Mouse (Mus musculus) heart, postnatal 0 days (tissue): ENCODE results near the gene Psmc5. TPM values are rescaled to one million over a fixed set of nuclear protein-coding genes. Genes with fewer than 3 reads are reported as not detected.

ENCODE experiments used
- ATAC-seq: fragments of 200-750 bp; cut with Nextera tagmentation; 2 replicates; pipeline ENCODE4 v1.8.0; 2017; ENCODE audit warnings: low read depth, moderate number of reproducible peaks, moderate library complexity; ENCODE audit not compliant: insufficient read depth
- DNase-seq: peaks from one replicate; pipeline ENCODE4 v3.0.0-alpha.2; 2016; ENCODE audit warnings: low spot score
- H3K27ac ChIP-seq: fragments of 300-500 bp; sonication (generic); 2 replicates; pipeline ENCODE4 v1.5.1; 2014; ENCODE audit warnings: low read depth, mild to moderate bottlenecking
- H3K27me3 ChIP-seq: fragments of 300-500 bp; sonication (generic); 2 replicates; pipeline ENCODE4 v1.6.1; 2014; ENCODE audit warnings: low read length, mixed read lengths; ENCODE audit not compliant: control insufficient read depth, insufficient read depth
- H3K36me3 ChIP-seq: fragments of 300-500 bp; sonication (generic); replicated peaks from 2 replicates; pipeline ENCODE4 v1.6.1; 2014; ENCODE audit warnings: low read length, mixed read lengths; ENCODE audit not compliant: control insufficient read depth, insufficient read depth
- H3K4me1 ChIP-seq: fragments of 300-500 bp; sonication (generic); 2 replicates; pipeline ENCODE4 v1.6.1; 2014; ENCODE audit warnings: antibody characterized with exemption; ENCODE audit not compliant: control insufficient read depth, insufficient read depth
- H3K4me2 ChIP-seq: fragments of 300-500 bp; sonication (generic); 2 replicates; pipeline ENCODE4 v1.6.1; 2014; ENCODE audit warnings: low read depth, mild to moderate bottlenecking, low read length, moderate library complexity
- H3K4me3 ChIP-seq: fragments of 300-500 bp; sonication (generic); 2 replicates; pipeline ENCODE4 v1.5.1; 2014; ENCODE audit warnings: low read depth, low read length
- H3K9ac ChIP-seq: fragments of 300-500 bp; sonication (generic); replicated peaks from 2 replicates; pipeline ENCODE4 v1.6.1; 2014; ENCODE audit warnings: low read depth, low read length, mixed read lengths
- H3K9me3 ChIP-seq: fragments of 300-500 bp; sonication (generic); replicated peaks from 2 replicates; pipeline ENCODE4 v1.6.1; 2016; ENCODE audit warnings: low read length; ENCODE audit not compliant: control insufficient read depth
- CTCF ChIP-seq: IDR thresholded peaks from 2 replicates; pipeline ENCODE4 v1.5.1; 2016; ENCODE audit warnings: antibody characterized with exemption, control low read depth, low read depth
- EP300 ChIP-seq: IDR thresholded peaks from 2 replicates; pipeline ENCODE4 v1.6.1; 2016; ENCODE audit warnings: antibody characterized with exemption, low read depth
- WGBS: fragments of 180-500 bp; shearing (Covaris S2); extraction: QIAGEN DNeasy Blood & Tissue Kit; methylation state at CpG from one replicate; pipeline ENCODE4 v1.1.7; 2014; 5-methylcytosine and 5-hydroxymethylcytosine counted together
- polyA plus RNA-seq: library from polyadenylated mRNA; unstranded; fragments of >200 nt; fragmentation: Nextera tagmentation; extraction: Ambion mirVana; gene quantifications from 2 replicates; pipeline ENCODE4 v1.2.1, GENCODE M21; 2015
- total RNA-seq: library from RNA; depleted of rRNA; stranded (reverse); fragments of >200 nt; gene quantifications from 2 replicates; pipeline ENCODE4 v1.2.3, GENCODE M21; 2014; ENCODE audit warnings: low replicate concordance

The Psmc5 gene
- total and polyA plus RNA-seq, 2 experiments from 2014 or later: 50.8 to 208 TPM

DNA sequence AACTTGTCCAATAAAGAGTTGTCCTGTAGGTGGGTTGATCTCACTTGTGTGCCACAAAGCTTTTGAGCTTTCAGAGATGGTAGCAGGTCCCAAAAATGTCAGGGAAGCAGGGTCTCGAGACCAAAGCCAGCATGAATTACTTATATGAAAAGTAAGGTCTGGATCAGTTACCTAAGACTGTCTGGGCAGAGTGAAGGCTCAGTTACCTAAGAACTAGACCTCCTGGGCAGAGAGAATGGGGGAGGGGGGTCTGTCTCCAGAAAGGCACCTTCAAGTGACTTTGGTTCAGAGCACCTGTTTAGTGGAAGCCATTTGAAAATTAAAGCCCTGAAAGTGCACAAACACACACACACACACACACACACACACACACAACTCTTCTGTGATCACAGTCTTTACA is 18.4 kb downstream of the Psmc5 start:
- H3K27me3 ChIP-seq: 0 out of 2 replicates have a peak, but pooled peaks cover 4% of the 10 kb centered on the region
- H3K4me1 ChIP-seq: peaks cover 31% of the 10 kb centered on the region
- ATAC-seq (no peak), DNase-seq (no peak)
- no peaks in the 10 kb centered on the region for H3K36me3 ChIP-seq
- no peaks in the 10 kb centered on the region for H3K9me3 ChIP-seq
- H3K27ac ChIP-seq: no peak overlapping the region
- no peak overlapping the region for H3K4me2 ChIP-seq
- no peak overlapping the region for H3K4me3 ChIP-seq
- TF ChIP-seq CTCF (no peak), EP300 (no peak)
- H3K9ac ChIP-seq: no peak overlapping the region
- WGBS: 82% methylated on average over 1 of the region's 1 CpGs

DNA sequence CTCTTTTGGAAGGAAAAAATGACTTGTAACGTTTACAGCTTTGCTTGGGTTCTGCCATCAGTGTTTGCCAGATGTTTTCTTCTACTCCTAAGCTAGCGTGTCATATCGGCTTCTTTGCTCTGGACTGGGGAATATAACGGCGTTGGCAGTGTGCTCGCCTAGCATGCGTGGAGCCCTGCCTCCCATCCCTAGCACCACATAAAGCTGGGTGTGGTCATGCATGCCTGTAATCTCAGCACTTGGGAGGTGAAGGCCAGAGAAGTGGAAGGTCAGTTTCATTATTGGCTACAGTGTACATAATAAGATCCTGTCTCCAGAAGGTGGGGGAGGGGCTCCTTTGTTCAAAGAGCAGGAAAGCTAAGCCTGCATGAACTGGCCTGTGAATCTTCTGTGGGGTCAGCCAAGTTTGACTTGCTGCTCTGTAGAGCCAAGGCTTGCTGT is 19.0 kb downstream of the Psmc5 start:
- Histone ChIP-seq H3K4me2 (no peak overlapping the region), H3K27ac (peak overlapping the region; percentile 30; the same call in 1 of the 2 replicates), H3K36me3 (no peaks in the 10 kb centered on the region), H3K27me3 (0 out of 2 replicates have a peak, but pooled peaks cover 4% of the 10 kb centered on the region), H3K4me3 (no peak overlapping the region), H3K9me3 (no peaks in the 10 kb centered on the region), H3K4me1 (peaks cover 31% of the 10 kb centered on the region), H3K9ac (no peak overlapping the region)
- ATAC-seq (no peak), DNase-seq (peak; percentile 13)
- TF ChIP-seq CTCF (no peak), EP300 (no peak)
- WGBS: 67% methylated on average over 7 of the region's 7 CpGs

DNA sequence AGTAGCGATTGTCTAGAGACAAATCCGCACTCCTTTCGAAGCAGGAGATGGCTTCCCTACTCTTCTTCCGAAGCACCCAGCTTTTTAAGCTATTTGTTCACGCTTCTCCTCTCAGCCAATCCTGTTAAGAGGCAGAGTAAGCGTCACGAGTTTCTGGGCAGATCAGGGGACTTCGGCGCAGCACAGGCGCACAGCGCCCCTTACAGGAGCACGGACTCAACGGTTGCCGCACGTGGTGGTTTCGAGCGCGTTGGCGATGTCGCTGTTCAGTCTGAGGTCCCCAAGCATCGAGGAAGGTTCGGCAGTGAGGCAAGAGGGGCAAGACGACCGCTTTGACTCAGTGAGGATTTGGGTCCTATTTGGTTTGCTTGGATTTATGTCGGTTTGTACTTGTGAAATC is 20.5 kb downstream of the Psmc5 start, which contains the start of gene Tcam1:
TSS of gene Tcam1 (plus strand) at position 219 of the 400 bp plus-strand sequence.
- H3K36me3 ChIP-seq: no peaks in the 10 kb centered on the region
- H3K4me1 ChIP-seq: peaks cover 21% of the 10 kb centered on the region; the same call in 1 of the 2 replicates
- H3K9me3 ChIP-seq: no peaks in the 10 kb centered on the region
- H3K4me2 ChIP-seq: no peak within 1 kb of the TSS
- DNase-seq: peak; percentile 94
- H3K27ac ChIP-seq: no peak within 1 kb of the TSS
- 5% methylated on average over 25 of the region's 25 CpGs for WGBS
- no peak within 1 kb of the TSS for H3K9ac ChIP-seq
- H3K4me3 ChIP-seq: no peak within 1 kb of the TSS
- ATAC-seq: peak; percentile 49; the same call in 1 of the 2 replicates
- 0 out of 2 replicates have a peak, but pooled peaks cover 4% of the 10 kb centered on the region for H3K27me3 ChIP-seq
- no peak for TF ChIP-seq EP300
- peak; percentile 75 for TF ChIP-seq CTCF

DNA sequence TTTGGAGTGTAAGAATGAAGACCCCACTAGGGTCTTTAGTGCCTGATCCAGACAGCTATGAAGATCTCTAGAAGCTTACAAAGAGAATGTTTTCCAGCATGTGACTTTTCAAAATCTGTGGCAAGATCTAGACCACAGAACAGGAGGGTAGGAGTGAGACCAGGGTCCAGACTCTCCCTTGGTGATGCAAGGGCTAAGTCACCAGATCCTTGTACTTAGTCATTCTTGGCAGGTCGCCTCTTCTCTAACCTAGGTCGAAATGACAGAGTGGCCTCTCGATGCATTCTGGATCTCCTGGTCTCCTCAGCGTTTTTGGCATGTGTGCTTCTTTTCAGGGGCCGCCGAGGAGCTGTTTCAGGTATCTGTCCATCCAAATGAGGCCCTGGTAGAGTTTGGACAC is 26.5 kb downstream of the Psmc5 start:
- DNase-seq (no peak), ATAC-seq (no peak)
- Histone ChIP-seq H3K36me3 (no peaks in the 10 kb centered on the region), H3K27me3 (0 out of 2 replicates have a peak, but pooled peaks cover 4% of the 10 kb centered on the region), H3K4me3 (no peak overlapping the region), H3K27ac (no peak overlapping the region), H3K9ac (no peak overlapping the region), H3K9me3 (no peaks in the 10 kb centered on the region), H3K4me1 (no peaks in the 10 kb centered on the region), H3K4me2 (no peak overlapping the region)
- WGBS: 67% methylated on average over 6 of the region's 6 CpGs
- TF ChIP-seq EP300: no peak
- TF ChIP-seq CTCF: no peak

DNA sequence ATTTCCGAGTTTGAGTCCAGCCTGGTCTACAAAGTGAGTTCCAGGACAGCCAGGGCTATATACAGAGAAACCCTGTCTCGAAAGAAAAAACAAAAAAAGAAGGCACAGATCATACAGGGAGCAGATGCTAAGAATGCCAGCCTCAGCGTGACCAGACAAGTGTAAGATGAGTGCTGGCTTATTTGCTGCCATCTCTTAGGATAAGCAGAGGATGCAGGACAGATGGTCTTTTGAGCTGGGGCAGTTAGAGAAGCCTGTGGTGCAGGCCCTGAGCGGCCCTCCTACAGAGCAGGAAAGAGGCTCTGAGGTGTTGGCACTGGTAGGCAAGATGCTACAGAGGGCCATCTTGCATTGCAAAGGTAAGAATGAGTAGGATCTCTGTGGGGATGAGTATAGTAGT is 27.4 kb downstream of the Psmc5 start:
- Histone ChIP-seq H3K27me3 (0 out of 2 replicates have a peak, but pooled peaks cover 1% of the 10 kb centered on the region), H3K9me3 (no peaks in the 10 kb centered on the region), H3K36me3 (no peaks in the 10 kb centered on the region), H3K9ac (no peak overlapping the region), H3K4me2 (no peak overlapping the region), H3K27ac (no peak overlapping the region), H3K4me3 (no peak overlapping the region), H3K4me1 (no peaks in the 10 kb centered on the region)
- WGBS: 79% methylated on average over 4 of the region's 4 CpGs
- no peak for ATAC-seq
- DNase-seq: no peak
- no peak for TF ChIP-seq CTCF
- TF ChIP-seq EP300: no peak

DNA sequence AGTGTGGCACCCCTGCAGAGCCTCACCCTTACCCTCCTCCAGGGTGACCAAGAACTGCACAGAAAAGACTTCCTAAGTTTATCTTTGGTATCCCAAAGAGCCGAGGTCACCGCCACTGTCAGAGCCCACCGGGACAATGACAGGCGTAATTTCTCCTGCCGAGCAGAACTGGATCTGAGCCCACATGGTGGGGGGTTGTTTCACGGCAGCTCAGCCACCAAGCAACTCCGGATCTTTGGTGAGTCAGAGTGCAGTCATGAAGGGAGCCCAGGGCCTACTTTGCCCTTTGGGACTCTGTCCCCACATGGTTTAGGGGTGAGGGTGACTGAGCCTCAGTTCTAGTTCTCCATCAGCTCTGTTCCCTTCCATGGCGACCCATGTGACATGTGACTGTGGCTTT is 28.2 kb downstream of the Psmc5 start:
- WGBS: 49% methylated on average over 8 of the region's 8 CpGs
- H3K4me2 ChIP-seq: no peak overlapping the region
- TF ChIP-seq EP300 (no peak), CTCF (no peak)
- no peak overlapping the region for H3K27ac ChIP-seq
- no peak overlapping the region for H3K4me3 ChIP-seq
- ATAC-seq: no peak
- no peaks in the 10 kb centered on the region for H3K4me1 ChIP-seq
- H3K9ac ChIP-seq: no peak overlapping the region
- no peaks in the 10 kb centered on the region for H3K36me3 ChIP-seq
- DNase-seq: no peak
- H3K27me3 ChIP-seq: no peaks in the 10 kb centered on the region
- H3K9me3 ChIP-seq: no peaks in the 10 kb centered on the region
